Mouse (Mus musculus) heart, embryonic 14.5 days (tissue): ENCODE data around the gene Scn8a. TPM values are rescaled to one million over a fixed set of nuclear protein-coding genes. Genes with fewer than 3 reads are reported as not detected.

Source experiments
- ATAC-seq: fragments of 200-750 bp; cut with Nextera tagmentation; 2 replicates; pipeline ENCODE4 v1.8.0; 2017; ENCODE audit warnings: low read depth, moderate TSS enrichment; ENCODE audit not compliant: insufficient number of reproducible peaks, insufficient read depth, low FRiP score
- H3K27ac ChIP-seq, 2 experiments: fragments of 200-500 bp in 1 of 2; fragments of 300-500 bp in 1 of 2; sonication (generic) in 1 of 2; replicated peaks in 1 of 2; 2 replicates each; pipeline ENCODE4 v1.5.1; 2012 to 2014; ENCODE audit warnings: low read depth in 2 of 2, low read length in 2 of 2, control low read depth in 1 of 2, mild to moderate bottlenecking in 1 of 2, mixed read lengths in 1 of 2; ENCODE audit not compliant: control insufficient read depth in 1 of 2, insufficient read depth in 1 of 2
- H3K27me3 ChIP-seq: fragments of 300-500 bp; sonication (generic); 2 replicates; pipeline ENCODE4 v1.6.1; 2014; ENCODE audit warnings: mild to moderate bottlenecking, low read length, control low read depth; ENCODE audit not compliant: control insufficient read depth, insufficient read depth
- H3K36me3 ChIP-seq: fragments of 300-500 bp; sonication (generic); 2 replicates; pipeline ENCODE4 v1.6.1; 2014; ENCODE audit warnings: mild to moderate bottlenecking, control low read depth, low read length, mixed read lengths; ENCODE audit not compliant: control insufficient read depth, insufficient read depth
- H3K4me1 ChIP-seq, 2 experiments: fragments of 200-500 bp in 1 of 2; fragments of 300-500 bp in 1 of 2; sonication (generic) in 1 of 2; 2 replicates each; pipeline ENCODE4 v1.6.1; 2012 to 2014; ENCODE audit warnings: low read length in 2 of 2, control low read depth in 1 of 2, mixed read lengths in 1 of 2; ENCODE audit not compliant: control insufficient read depth in 2 of 2, insufficient read depth in 2 of 2
- H3K4me2 ChIP-seq: fragments of 300-500 bp; sonication (generic); 2 replicates; pipeline ENCODE4 v1.6.1; 2014; ENCODE audit warnings: mild to moderate bottlenecking, low read length
- H3K4me3 ChIP-seq, 2 experiments: fragments of 200-500 bp in 1 of 2; fragments of 300-500 bp in 1 of 2; sonication (generic) in 1 of 2; 2 replicates each; pipeline ENCODE4 v1.5.1; 2012 to 2014; ENCODE audit warnings: low read length in 2 of 2, mild to moderate bottlenecking in 2 of 2, control low read depth in 1 of 2, low read depth in 1 of 2, moderate library complexity in 1 of 2; ENCODE audit not compliant: control insufficient read depth in 1 of 2, insufficient read depth in 1 of 2
- H3K9ac ChIP-seq: fragments of 300-500 bp; sonication (generic); 2 replicates; pipeline ENCODE4 v1.6.1; 2014; ENCODE audit warnings: mild to moderate bottlenecking, low read length
- H3K9me3 ChIP-seq: fragments of 300-500 bp; sonication (generic); 2 replicates; pipeline ENCODE4 v1.6.1; 2016; ENCODE audit warnings: low read length, control low read depth; ENCODE audit not compliant: control insufficient read depth
- WGBS: fragments of 180-500 bp; shearing (Covaris S2); extraction: QIAGEN DNeasy Blood & Tissue Kit; methylation state at CpG from one replicate; pipeline ENCODE4 v1.1.7; 2014; 5-methylcytosine and 5-hydroxymethylcytosine counted together
- polyA plus RNA-seq: library from polyadenylated mRNA; unstranded; fragments of >200 nt; fragmentation: Nextera tagmentation; extraction: Ambion mirVana; gene quantifications from 2 replicates; pipeline ENCODE4 v1.2.1, GENCODE M21; 2014

The Scn8a gene
- polyA plus RNA-seq, 1 experiment from 2014 or later, result 0.31 TPM

DNA sequence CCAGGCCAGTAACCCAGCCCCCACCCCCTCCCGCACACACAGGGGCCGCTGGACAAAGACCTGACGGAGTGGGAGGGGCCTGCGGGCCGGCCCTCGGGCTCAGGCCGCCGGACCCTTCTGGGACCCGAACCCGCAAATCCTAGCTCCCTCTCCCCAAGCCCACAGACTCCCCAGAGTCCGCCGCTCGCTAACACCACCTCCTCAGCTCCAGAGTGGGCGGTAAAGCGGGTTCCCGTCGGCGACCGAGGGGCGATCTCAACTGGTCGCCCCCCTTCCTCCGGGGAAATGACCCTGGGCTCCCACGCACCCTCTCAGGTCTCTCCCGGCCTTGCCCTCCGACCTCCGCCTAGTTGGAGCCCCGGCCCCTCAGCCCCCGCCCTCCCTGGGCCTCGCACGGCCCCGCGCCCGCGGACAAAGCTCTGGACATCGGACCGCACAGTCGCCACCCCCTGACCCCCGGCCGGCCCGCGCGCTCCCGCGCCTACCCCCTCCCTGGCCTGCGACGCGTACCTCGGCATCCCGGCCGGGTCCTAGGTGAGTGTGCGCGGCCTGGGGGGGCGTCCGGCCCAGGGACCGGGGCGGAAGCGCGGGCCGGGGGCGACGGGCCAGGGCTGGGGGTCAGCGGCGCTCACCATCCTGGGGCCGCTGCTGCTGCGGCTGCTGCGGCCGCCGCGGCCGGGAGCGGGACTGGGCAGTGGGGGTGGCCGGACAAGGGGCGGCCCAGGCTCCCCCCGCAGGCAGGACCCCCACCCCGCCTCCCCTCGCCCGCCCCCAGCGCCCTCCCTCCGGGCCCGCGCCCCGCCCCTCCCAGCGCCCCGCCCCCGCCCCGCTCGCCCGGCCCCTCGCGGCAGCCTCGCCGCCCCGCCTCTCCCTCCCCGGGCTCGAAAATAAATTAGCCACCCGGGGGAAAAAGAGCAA is 208.4 kb downstream of the Scn8a start, which contains the start of gene Fignl2:
Gene Fignl2 (minus strand): TSS at position 755 of the 918 bp plus-strand sequence.
- peak; percentile 36 for ATAC-seq
- H3K27me3 ChIP-seq, result peaks cover 23% of the 10 kb centered on the region
- no peaks in the 10 kb centered on the region for H3K9me3 ChIP-seq
- under 1% methylated on average over 81 of the region's 96 CpGs for WGBS
- H3K4me3 ChIP-seq, result peak within 1 kb of the TSS; percentile 66 to 69
- H3K4me1 ChIP-seq, result peaks cover 10 to 32% of the 10 kb centered on the region in 2 experiments; a peak in 3 of 4 replicates
- peak within 1 kb of the TSS; percentile 79 for H3K4me2 ChIP-seq
- H3K36me3 ChIP-seq, result no peaks in the 10 kb centered on the region
- peak within 1 kb of the TSS; percentile 67 to 68; a peak in 3 of 4 replicates for H3K27ac ChIP-seq
- H3K9ac ChIP-seq, result peak within 1 kb of the TSS; percentile 83

DNA sequence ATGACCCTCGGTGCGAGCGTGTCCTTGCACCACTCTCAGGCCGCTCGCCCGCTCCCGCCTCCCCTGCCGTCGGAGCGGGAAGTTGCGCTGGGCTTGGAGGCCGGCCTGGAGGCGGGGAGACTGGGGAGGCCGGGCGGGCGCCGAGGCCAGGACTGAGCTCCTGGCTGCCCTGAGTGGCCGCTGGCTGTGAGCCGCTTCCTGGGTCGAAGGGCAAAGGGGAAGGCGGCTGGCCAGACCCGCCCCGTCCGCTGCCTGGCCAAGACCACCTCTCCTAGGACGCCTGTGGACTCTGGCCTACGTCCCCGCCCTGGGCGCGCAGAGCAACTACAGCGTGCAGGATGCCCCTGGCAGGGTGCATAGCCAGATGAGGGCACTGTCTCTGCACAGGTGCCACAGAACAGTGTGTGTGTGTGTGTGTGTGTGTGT is 209.1 kb downstream of the Scn8a start:
- Histone ChIP-seq H3K4me1 (peaks cover 10 to 32% of the 10 kb centered on the region in 2 experiments; a peak in 3 of 4 replicates), H3K27me3 (peaks cover 23% of the 10 kb centered on the region), H3K9me3 (no peaks in the 10 kb centered on the region), H3K36me3 (no peaks in the 10 kb centered on the region), H3K4me3 (peak overlapping the region; percentile 64 to 69), H3K27ac (peak overlapping the region; percentile 67 to 68; a peak in 3 of 4 replicates), H3K9ac (peak overlapping the region; percentile 83), H3K4me2 (peak overlapping the region; percentile 79)
- peak; percentile 64 for ATAC-seq
- 1% methylated on average over 30 of the region's 30 CpGs for WGBS

DNA sequence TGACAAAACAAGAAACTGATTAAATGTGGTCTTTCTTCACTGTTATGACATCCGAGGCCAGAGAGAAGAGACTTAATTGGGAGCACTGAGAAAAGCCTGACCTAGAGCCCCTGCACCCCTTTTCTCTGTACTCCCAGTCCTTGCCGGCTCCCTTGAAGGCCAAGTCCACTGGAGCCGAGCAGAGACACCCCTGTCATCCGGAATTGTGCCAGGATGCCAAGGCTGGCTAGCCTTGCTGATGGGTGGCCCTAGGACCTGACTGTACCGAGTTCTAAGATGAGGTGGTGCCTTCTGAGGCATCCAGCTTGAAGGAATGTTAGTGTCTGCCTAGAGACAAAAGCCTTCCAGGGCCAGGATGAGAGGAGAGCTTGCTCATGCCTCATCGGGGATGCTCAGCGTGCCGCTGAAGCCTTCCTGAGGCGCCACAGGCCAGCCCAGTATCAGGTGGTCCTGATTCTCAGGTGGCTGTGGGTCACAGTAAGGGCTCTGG is 210.4 kb downstream of the Scn8a start:
- peaks cover 10 to 31% of the 10 kb centered on the region in 2 experiments; a peak in 3 of 4 replicates for H3K4me1 ChIP-seq
- H3K4me3 ChIP-seq, result no peak overlapping the region
- ATAC-seq, result no peak
- no peaks in the 10 kb centered on the region for H3K36me3 ChIP-seq
- H3K27me3 ChIP-seq, result peaks cover 23% of the 10 kb centered on the region
- no peaks in the 10 kb centered on the region for H3K9me3 ChIP-seq
- no peak overlapping the region for H3K27ac ChIP-seq
- 83% methylated on average over 9 of the region's 9 CpGs for WGBS
- no peak overlapping the region for H3K9ac ChIP-seq
- no peak overlapping the region for H3K4me2 ChIP-seq

DNA sequence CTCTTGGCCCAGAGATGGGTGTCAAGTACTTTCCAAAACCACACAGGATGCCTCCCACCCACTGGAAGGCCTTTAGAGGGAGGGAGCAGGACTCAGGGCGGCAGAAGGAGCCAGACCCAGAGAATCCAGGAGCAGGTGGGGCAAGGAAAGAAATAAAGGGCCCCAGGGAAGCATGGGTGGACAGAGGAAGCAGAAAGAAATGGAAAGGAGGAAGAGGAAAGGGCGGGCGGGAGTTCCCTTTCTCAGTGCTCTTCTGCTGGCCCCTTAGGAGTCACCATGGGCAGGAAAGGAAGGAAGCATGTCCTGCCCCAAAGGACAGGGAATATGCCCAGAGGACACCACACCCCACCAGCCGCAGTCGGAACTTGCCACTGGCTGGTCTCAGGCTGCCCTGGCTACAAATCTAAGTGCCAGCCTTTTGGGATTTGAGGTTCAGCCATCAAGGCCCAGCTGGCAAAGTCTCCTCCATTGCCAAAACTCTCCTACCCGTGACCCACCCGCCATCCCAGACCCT is 211.4 kb downstream of the Scn8a start:
- WGBS, result 82% methylated on average over 7 of the region's 7 CpGs
- H3K27ac ChIP-seq, result no peak overlapping the region
- H3K4me1 ChIP-seq, result peaks cover 8 to 22% of the 10 kb centered on the region in 2 experiments; a peak in 3 of 4 replicates

DNA sequence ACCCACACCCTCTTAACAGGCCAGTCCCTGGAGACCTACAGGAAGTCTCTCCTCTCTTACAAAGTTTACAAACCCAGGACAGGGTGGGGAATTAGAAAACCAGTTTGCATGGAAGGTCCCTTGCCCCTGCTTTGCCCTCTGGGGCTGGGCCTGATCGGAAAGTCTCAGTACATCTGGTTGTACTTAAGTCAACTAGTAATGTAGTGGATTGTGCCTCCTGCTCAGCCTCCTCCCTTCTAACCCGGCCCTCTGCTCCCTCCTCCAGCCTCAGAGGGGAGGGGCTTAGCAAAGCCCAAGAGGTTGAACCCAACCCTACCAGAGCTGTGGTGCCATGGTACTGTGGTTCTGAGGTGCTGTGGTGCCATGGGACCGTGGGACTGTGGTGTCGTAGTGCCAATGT is 212.6 kb downstream of the Scn8a start:
- WGBS, result 57% methylated on average over 4 of the region's 4 CpGs
- Histone ChIP-seq H3K9ac (no peak overlapping the region), H3K4me2 (no peak overlapping the region), H3K27me3 (peaks cover 8% of the 10 kb centered on the region), H3K4me3 (no peak overlapping the region), H3K36me3 (no peaks in the 10 kb centered on the region), H3K27ac (no peak overlapping the region), H3K4me1 (peaks cover 6 to 12% of the 10 kb centered on the region in 2 experiments; a peak in 3 of 4 replicates), H3K9me3 (no peaks in the 10 kb centered on the region)
- no peak for ATAC-seq

More for the DNA sequence above, 211.4 kb downstream of the Scn8a start:
- Histone ChIP-seq H3K27me3 (peaks cover 19% of the 10 kb centered on the region), H3K4me2 (no peak overlapping the region), H3K36me3 (no peaks in the 10 kb centered on the region), H3K9ac (no peak overlapping the region), H3K9me3 (no peaks in the 10 kb centered on the region), H3K4me3 (no peak overlapping the region)
- no peak for ATAC-seq

DNA sequence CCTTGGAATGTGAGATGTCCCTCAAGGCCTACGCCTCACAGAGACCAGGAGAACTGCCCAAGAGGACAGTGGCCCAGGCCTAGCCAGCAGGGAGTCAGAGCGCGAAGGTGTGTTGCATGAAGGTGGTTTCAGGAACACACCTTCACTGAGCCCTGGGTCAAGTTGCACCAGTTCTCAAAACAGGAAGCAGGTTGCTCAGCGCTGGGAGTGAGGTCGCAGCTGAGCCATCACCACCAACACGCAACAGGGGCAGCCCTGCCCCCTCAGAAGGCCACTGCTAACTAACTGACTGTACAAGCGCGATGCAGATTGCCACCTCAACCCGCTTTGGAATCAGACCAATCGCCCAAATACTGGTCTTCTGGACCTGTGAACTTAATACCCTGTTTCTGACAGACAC is 214.8 kb downstream of the Scn8a start:
- ATAC-seq, result no peak
- H3K9ac ChIP-seq, result no peak overlapping the region
- 56% methylated on average over 10 of the region's 10 CpGs for WGBS

DNA sequence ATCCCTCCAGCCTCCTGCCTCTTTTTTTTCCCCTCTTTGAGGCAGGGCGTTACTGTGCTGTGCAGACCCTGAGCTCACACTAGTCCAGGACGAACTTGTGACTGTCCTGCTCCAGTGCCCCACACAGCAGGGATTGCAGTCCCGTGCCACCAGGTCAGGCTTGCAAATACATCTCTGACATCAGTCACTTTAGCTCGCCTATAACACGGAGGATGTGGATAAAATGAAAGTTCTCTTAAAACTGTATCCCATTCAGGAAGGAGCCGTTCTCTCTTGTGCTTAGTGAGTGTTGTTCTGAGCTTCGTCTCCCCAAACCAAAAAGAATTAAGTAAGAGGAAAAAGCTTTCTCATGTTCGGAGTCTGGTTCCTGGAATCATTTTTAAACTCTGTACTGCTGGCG is 216.8 kb downstream of the Scn8a start:
- no peaks in the 10 kb centered on the region for H3K9me3 ChIP-seq
- no peak overlapping the region for H3K4me3 ChIP-seq
- H3K4me1 ChIP-seq, result no peaks in the 10 kb centered on the region
- ATAC-seq, result no peak
- no peak overlapping the region for H3K9ac ChIP-seq
- no peak overlapping the region for H3K27ac ChIP-seq
- H3K36me3 ChIP-seq, result no peaks in the 10 kb centered on the region
- H3K4me2 ChIP-seq, result no peak overlapping the region
- 73% methylated on average over 9 of the region's 9 CpGs for WGBS
- no peaks in the 10 kb centered on the region for H3K27me3 ChIP-seq

More for the DNA sequence above, 214.8 kb downstream of the Scn8a start:
- Histone ChIP-seq H3K4me1 (peaks cover 0 to 4% of the 10 kb centered on the region in 2 experiments; a peak in 2 of 4 replicates), H3K27ac (no peak overlapping the region), H3K9me3 (no peaks in the 10 kb centered on the region), H3K36me3 (no peaks in the 10 kb centered on the region), H3K27me3 (no peaks in the 10 kb centered on the region), H3K4me2 (no peak overlapping the region), H3K4me3 (no peak overlapping the region)
